Mouse (Mus musculus) hindbrain, embryonic 10.5 days (tissue): ENCODE measurements at regions not wholly inside any gene's neighbourhood (a gene's known extent, or its start where the extent isn't known, plus 50 kb on each side); places are given as distances from the start of the nearest gene placed in this dataset.

Experiments used
- DNase-seq: peaks from one replicate; pipeline ENCODE4 v3.0.0-alpha.2; 2017; ENCODE audit warnings: low spot score
- H3K27ac ChIP-seq: fragments of 300-500 bp; sonication (generic); 2 replicates; pipeline ENCODE4 v1.5.1; 2016; ENCODE audit warnings: mild to moderate bottlenecking, moderate library complexity
- H3K27me3 ChIP-seq: fragments of 300-500 bp; sonication (generic); 2 replicates; pipeline ENCODE4 v1.6.1; 2016; ENCODE audit warnings: mild to moderate bottlenecking; ENCODE audit not compliant: poor library complexity, insufficient read depth, severe bottlenecking
- H3K36me3 ChIP-seq: fragments of 300-500 bp; sonication (generic); 2 replicates; pipeline ENCODE4 v1.6.1; 2016; ENCODE audit warnings: mild to moderate bottlenecking, moderate library complexity
- H3K4me1 ChIP-seq: fragments of 300-500 bp; sonication (generic); replicated peaks from 2 replicates; pipeline ENCODE4 v1.6.1; 2016; ENCODE audit warnings: mild to moderate bottlenecking
- H3K4me3 ChIP-seq: fragments of 300-500 bp; sonication (generic); 2 replicates; pipeline ENCODE4 v1.5.1; 2016; ENCODE audit warnings: mild to moderate bottlenecking, moderate library complexity
- H3K9me3 ChIP-seq: fragments of 300-500 bp; sonication (generic); 2 replicates; pipeline ENCODE4 v1.6.1; 2016; ENCODE audit warnings: mild to moderate bottlenecking, moderate library complexity
- WGBS: fragments of 180-500 bp; shearing (Covaris S2); methylation state at CpG from one replicate; pipeline ENCODE4 v1.1.7; 2016; 5-methylcytosine and 5-hydroxymethylcytosine counted together

DNA sequence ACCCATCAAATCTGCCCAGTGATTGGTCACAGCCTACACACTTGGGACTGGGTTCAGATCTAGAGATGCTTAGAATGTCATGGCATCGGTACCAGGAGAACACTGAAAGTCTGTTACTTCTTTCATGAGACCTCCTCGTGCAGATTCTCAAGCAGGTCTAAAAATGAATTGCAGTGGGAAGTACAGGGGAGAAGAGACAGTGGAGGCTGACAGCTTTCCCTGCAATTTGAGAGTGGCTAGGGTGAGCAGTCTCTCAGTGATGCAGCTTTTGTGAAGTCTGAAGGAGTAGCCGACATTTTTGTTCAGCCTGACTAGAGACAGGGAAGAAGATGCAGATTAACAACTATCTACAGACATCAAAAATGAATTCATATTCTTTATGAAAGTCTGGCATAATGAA lies 112.5 kb downstream of the Fam198b start:
- Histone ChIP-seq H3K36me3 (no peaks in the 10 kb centered on the region), H3K27me3 (no peaks in the 10 kb centered on the region), H3K4me3 (no peak overlapping the region), H3K4me1 (no peaks in the 10 kb centered on the region), H3K27ac (no peak overlapping the region), H3K9me3 (no peaks in the 10 kb centered on the region)
- DNase-seq: no peak
- 79% methylated on average over 3 of the region's 3 CpGs for WGBS

GRCm38 (mm10) chr3:80002335-80002734 lies 118.0 kb downstream of the Fam198b start:
- Histone ChIP-seq H3K36me3 (no peaks in the 10 kb centered on the region), H3K9me3 (no peaks in the 10 kb centered on the region), H3K4me3 (no peak overlapping the region), H3K4me1 (peaks cover 7% of the 10 kb centered on the region), H3K27me3 (no peaks in the 10 kb centered on the region), H3K27ac (no peak overlapping the region)
- no peak for DNase-seq
- 56% methylated on average over 6 of the region's 6 CpGs for WGBS

GRCm38 (mm10) chr3:80003300-80004090 lies 119.2 kb downstream of the Fam198b start:
- Histone ChIP-seq H3K36me3 (no peaks in the 10 kb centered on the region), H3K27me3 (no peaks in the 10 kb centered on the region), H3K27ac (no peak overlapping the region), H3K9me3 (no peaks in the 10 kb centered on the region), H3K4me3 (no peak overlapping the region), H3K4me1 (peaks cover 7% of the 10 kb centered on the region)
- WGBS: 60% methylated on average over 5 of the region's 5 CpGs
- no peak for DNase-seq

DNA sequence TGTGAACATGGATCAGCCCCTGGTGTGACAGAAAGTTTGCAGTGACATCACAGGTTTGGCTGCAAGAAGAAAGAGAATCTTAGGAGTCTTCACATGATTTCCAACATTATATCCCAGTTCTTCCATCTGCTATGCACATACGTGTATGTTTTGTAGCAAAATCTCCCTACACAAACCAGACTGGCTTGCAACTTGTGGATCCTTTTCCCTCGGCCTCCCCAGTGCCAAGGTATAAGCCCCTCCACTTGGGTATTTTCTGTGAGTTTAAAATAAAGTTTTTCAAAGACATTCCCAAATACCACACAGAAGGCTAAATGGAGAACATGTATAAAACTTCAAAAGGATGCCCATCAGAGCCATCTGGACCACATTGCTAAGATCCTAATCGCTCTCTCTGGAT lies 120.2 kb downstream of the Fam198b start:
- H3K4me1 ChIP-seq: peaks cover 7% of the 10 kb centered on the region
- no peak overlapping the region for H3K4me3 ChIP-seq
- no peak for DNase-seq
- H3K9me3 ChIP-seq: no peaks in the 10 kb centered on the region
- no peak overlapping the region for H3K27ac ChIP-seq
- no peaks in the 10 kb centered on the region for H3K27me3 ChIP-seq
- WGBS: 85% methylated on average over 3 of the region's 3 CpGs
- H3K36me3 ChIP-seq: no peaks in the 10 kb centered on the region

DNA sequence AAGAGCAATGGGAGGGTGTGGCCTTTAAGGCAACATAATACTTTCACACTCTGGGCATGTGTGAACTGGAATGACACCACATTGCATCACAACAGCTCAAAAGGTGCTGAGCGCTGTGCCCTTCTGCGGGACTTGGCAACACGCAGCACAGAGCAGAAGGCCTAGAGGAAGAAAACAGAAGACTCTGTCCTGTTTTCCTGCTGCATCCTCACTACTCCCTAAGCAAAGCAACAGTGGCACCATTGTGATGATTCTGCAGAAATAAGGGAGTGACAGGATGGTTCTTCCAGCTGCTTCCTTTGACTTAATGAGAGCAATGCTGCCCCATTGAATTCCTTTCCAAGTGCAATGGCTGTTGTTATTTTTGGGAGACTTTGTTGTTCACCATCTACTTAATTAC lies 120.6 kb downstream of the Fam198b start:
- Histone ChIP-seq H3K4me3 (no peak overlapping the region), H3K27me3 (no peaks in the 10 kb centered on the region), H3K9me3 (no peaks in the 10 kb centered on the region), H3K4me1 (peaks cover 7% of the 10 kb centered on the region), H3K27ac (no peak overlapping the region), H3K36me3 (no peaks in the 10 kb centered on the region)
- WGBS: 85% methylated on average over 3 of the region's 3 CpGs
- DNase-seq: no peak

DNA sequence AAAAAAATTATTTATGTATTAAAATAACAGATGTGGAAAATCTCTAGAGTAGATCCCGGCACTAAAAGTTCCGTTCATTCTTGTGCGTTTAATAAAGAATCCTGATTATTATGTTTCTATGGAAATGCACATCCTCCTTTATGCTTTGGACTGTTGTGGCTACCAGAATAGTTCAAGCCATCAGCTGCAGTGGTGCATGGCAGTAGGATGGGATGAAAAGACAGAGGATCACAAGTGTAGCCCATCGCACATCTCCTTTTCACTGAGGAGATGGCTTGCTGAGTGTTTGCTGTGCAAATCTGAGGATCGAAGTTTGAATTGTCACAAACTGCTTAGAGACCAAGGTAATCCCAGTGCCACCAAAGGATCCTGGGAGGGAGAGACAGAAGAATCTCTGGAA lies 121.0 kb downstream of the Fam198b start:
- Histone ChIP-seq H3K9me3 (no peaks in the 10 kb centered on the region), H3K27ac (no peak overlapping the region), H3K4me3 (no peak overlapping the region), H3K4me1 (peaks cover 7% of the 10 kb centered on the region), H3K27me3 (no peaks in the 10 kb centered on the region), H3K36me3 (no peaks in the 10 kb centered on the region)
- DNase-seq: no peak
- WGBS: 90% methylated on average over 5 of the region's 5 CpGs

DNA sequence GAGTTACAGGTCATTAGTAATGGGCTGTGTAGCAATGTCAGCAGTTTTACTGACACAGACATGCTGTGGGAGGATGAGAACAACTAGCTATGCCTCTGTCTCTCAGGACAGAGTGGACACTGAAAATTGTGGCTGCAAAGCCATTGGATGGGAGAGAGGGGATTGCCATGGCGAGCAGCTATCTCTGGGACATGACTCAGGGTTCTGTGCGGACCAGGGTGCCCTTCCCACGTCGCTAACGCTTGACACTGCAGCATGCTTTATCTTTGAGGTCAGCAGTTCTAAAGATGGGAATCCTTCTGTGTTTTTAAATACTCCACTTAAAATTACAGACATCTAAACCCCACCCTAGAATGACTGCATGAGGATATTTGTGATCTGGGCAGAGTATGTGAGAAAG lies 121.9 kb downstream of the Fam198b start:
- no peak for DNase-seq
- 83% methylated on average over 5 of the region's 5 CpGs for WGBS
- H3K27ac ChIP-seq: no peak overlapping the region
- peaks cover 7% of the 10 kb centered on the region for H3K4me1 ChIP-seq
- H3K4me3 ChIP-seq: no peak overlapping the region
- H3K27me3 ChIP-seq: no peaks in the 10 kb centered on the region
- no peaks in the 10 kb centered on the region for H3K9me3 ChIP-seq
- no peaks in the 10 kb centered on the region for H3K36me3 ChIP-seq

DNA sequence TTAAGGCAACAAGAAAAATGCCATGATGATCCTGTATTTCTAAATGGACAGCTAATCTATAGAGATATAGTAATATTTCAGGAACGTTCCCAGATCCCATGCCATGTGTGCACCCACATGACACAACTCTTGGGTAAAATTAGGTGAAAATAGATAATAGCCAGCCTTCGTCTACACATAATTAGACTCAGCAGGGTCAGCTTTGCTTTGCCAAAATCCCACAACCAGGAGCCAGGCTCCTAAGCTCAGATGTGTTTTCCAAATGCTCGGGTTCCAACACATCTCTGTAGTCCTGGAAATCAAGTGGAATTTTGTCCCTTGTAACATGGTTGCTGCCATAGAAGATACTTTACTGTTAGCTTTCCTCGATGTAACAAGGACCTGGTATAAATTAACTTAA lies 122.7 kb downstream of the Fam198b start:
- Histone ChIP-seq H3K27ac (no peak overlapping the region), H3K36me3 (no peaks in the 10 kb centered on the region), H3K4me1 (peaks cover 7% of the 10 kb centered on the region), H3K27me3 (no peaks in the 10 kb centered on the region), H3K4me3 (no peak overlapping the region), H3K9me3 (no peaks in the 10 kb centered on the region)
- WGBS: 84% methylated on average over 4 of the region's 4 CpGs
- no peak for DNase-seq

DNA sequence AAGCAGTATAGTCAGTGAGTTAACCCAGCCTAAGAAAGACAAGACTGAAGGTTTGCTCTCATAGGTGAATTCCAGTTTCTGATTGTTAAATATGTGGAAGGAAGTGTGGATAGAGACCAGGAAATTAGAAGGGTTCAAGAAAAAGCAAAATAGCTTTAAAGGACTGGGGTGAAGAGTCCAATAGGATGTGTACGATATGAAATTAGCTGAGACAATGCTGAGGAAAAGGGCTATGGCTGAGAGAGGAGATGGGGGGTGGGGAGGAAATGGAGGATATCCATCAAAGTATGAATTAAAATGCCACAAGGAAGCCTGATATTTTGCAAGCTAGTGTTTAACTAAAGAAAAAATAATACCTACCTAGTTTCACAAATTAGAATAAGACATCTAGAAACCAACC lies 124.9 kb downstream of the Fam198b start:
- Histone ChIP-seq H3K27ac (no peak overlapping the region), H3K4me1 (no peaks in the 10 kb centered on the region), H3K27me3 (no peaks in the 10 kb centered on the region), H3K9me3 (no peaks in the 10 kb centered on the region), H3K36me3 (no peaks in the 10 kb centered on the region), H3K4me3 (no peak overlapping the region)
- DNase-seq: no peak
- 93% methylated on average over 1 of the region's 1 CpGs for WGBS

DNA sequence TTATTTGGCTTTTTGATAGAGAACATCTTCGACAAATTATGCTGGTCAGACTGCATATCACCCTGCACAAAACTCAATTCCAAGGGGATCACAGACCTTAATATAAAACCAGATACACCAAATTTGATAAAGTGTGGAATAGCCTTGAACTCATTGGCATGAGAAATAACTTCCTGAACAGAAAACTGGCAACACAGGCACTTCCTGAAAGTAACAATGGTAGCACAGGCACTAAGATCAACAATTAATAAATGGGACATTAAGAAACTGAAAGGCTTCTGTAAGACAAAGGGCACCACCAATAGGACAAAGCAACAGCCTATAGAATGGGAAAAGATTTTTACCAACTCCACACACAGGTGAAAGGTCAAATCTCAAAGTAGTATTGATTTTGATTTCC lies 141.5 kb downstream of the Fam198b start:
- no peaks in the 10 kb centered on the region for H3K4me1 ChIP-seq
- no peaks in the 10 kb centered on the region for H3K27me3 ChIP-seq
- H3K9me3 ChIP-seq: no peaks in the 10 kb centered on the region
- DNase-seq: no peak
- no peaks in the 10 kb centered on the region for H3K36me3 ChIP-seq
- 84% methylated on average over 1 of the region's 1 CpGs for WGBS
- H3K27ac ChIP-seq: no peak overlapping the region
- no peak overlapping the region for H3K4me3 ChIP-seq

- DNase-seq: no peak
- no peaks in the 10 kb centered on the region for H3K36me3 ChIP-seq
- no peaks in the 10 kb centered on the region for H3K4me1 ChIP-seq
- H3K27me3 ChIP-seq: no peaks in the 10 kb centered on the region
- H3K9me3 ChIP-seq: no peaks in the 10 kb centered on the region
- H3K4me3 ChIP-seq: no peak overlapping the region
- WGBS: 74% methylated on average over 3 of the region's 3 CpGs
- no peak overlapping the region for H3K27ac ChIP-seq
Measured at GRCm38 (mm10) chr3:80033071-80033470, 148.7 kb downstream of the Fam198b start.

- Histone ChIP-seq H3K27me3 (no peaks in the 10 kb centered on the region), H3K9me3 (no peaks in the 10 kb centered on the region), H3K4me1 (no peaks in the 10 kb centered on the region), H3K27ac (no peak overlapping the region), H3K4me3 (no peak overlapping the region), H3K36me3 (no peaks in the 10 kb centered on the region)
- 82% methylated on average over 11 of the region's 11 CpGs for WGBS
- no peak for DNase-seq
Measured at GRCm38 (mm10) chr3:80038553-80039129, 154.3 kb downstream of the Fam198b start.

GRCm38 (mm10) chr3:80042756-80043484 lies 158.6 kb downstream of the Fam198b start:
- H3K4me3 ChIP-seq: no peak overlapping the region
- WGBS: 90% methylated on average over 5 of the region's 5 CpGs
- no peak for DNase-seq

More at GRCm38 (mm10) chr3:80042756-80043484, 158.6 kb downstream of the Fam198b start:
- Histone ChIP-seq H3K27me3 (no peaks in the 10 kb centered on the region), H3K9me3 (no peaks in the 10 kb centered on the region), H3K36me3 (no peaks in the 10 kb centered on the region), H3K27ac (no peak overlapping the region), H3K4me1 (no peaks in the 10 kb centered on the region)
